Mouse (Mus musculus): ENCODE data around the gene Grk3.
A peak's percentile ranks its signal among the peaks of the same experiment; 100 is the strongest.

The Grk3 gene

GRCm38 (mm10) chr5:112931901-112932300 lies 83.7 kb downstream of the Grk3 start:
- DNase-seq: no peak

GRCm38 (mm10) chr5:112928201-112928881 lies 87.2 kb downstream of the Grk3 start:
- peak; percentile 35 for DNase-seq

GRCm38 (mm10) chr5:112925422-112925821 lies 90.2 kb downstream of the Grk3 start:
- DNase-seq: no peak

- no peak for DNase-seq
Observed at GRCm38 (mm10) chr5:112924806-112925205, 90.8 kb downstream of the Grk3 start.

GRCm38 (mm10) chr5:112923841-112924240 lies 91.8 kb downstream of the Grk3 start:
- no peak for DNase-seq

- DNase-seq: no peak
Observed at GRCm38 (mm10) chr5:112921914-112922313, 93.7 kb downstream of the Grk3 start.

GRCm38 (mm10) chr5:112910381-112910780 lies 105.2 kb downstream of the Grk3 start:
- DNase-seq: no peak

- peak; percentile 11 for DNase-seq
Observed at GRCm38 (mm10) chr5:112908169-112908614, 107.4 kb downstream of the Grk3 start.

GRCm38 (mm10) chr5:112907504-112907903 lies 108.1 kb downstream of the Grk3 start:
- no peak for DNase-seq

- no peak for DNase-seq
Observed at GRCm38 (mm10) chr5:112895674-112896654, 119.6 kb downstream of the Grk3 start, which contains the start of gene Myo18b. Gene Myo18b (minus strand): TSS chr5:112896362.

GRCm38 (mm10) chr5:112893462-112894060 lies 122.0 kb downstream of the Grk3 start:
- no peak for DNase-seq

GRCm38 (mm10) chr5:112892411-112892810 lies 123.2 kb downstream of the Grk3 start:
- DNase-seq: no peak

GRCm38 (mm10) chr5:112888651-112889050 lies 126.9 kb downstream of the Grk3 start:
- no peak for DNase-seq

GRCm38 (mm10) chr5:112886687-112887491 lies 128.7 kb downstream of the Grk3 start:
- no peak for DNase-seq

GRCm38 (mm10) chr5:112877391-112878115 lies 138.0 kb downstream of the Grk3 start:
- peak; percentile 32 for DNase-seq

GRCm38 (mm10) chr5:112876846-112877390 lies 138.7 kb downstream of the Grk3 start:
- DNase-seq: peak; percentile 59

GRCm38 (mm10) chr5:112872999-112873398 lies 142.6 kb downstream of the Grk3 start:
- no peak for DNase-seq

- DNase-seq: peak; percentile 74
Observed at GRCm38 (mm10) chr5:112870729-112871128, 144.9 kb downstream of the Grk3 start.

- no peak for DNase-seq
Observed at GRCm38 (mm10) chr5:112868620-112869019, 147.0 kb downstream of the Grk3 start.

GRCm38 (mm10) chr5:112864719-112865367 lies 150.7 kb downstream of the Grk3 start:
- no peak for DNase-seq
